Mouse (Mus musculus): ENCODE data around the gene Ctsf.
"Not testable (repeated sequence)": the region's sequence is repeated elsewhere in the genome, so short reads cannot be mapped to it uniquely, and the experiment has no call there.

Gene Ctsf

GRCm38 (mm10) chr19:4854552-4855469 lies at the start of gene Ctsf:
TSS of gene Ctsf (plus strand) at chr19:4855130.
- DNase-seq (ENCODE audit: low spot score) = peak; percentile 87

GRCm38 (mm10) chr19:4810309-4810708 lies 44.6 kb upstream of the Ctsf start:
- DNase-seq (ENCODE audit: low spot score) = no peak

- DNase-seq (ENCODE audit: low spot score) = no peak
These were observed 44.2 kb upstream of the Ctsf start for GRCm38 (mm10) chr19:4810746-4811062.

- DNase-seq (ENCODE audit: low spot score) = peak; percentile 99
These were observed 43.6 kb upstream of the Ctsf start, which contains the start of the genes Gm21992 and Rbm14 for GRCm38 (mm10) chr19:4811063-4811908. TSS of gene Gm21992 (minus strand) at chr19:4811612. TSS of gene Rbm14 (minus strand) at chr19:4811634.

- DNase-seq (ENCODE audit: low spot score) = no peak
These were observed 43.1 kb upstream of the Ctsf start for GRCm38 (mm10) chr19:4811909-4812242.

GRCm38 (mm10) chr19:4812334-4812949 lies 42.5 kb upstream of the Ctsf start:
- DNase-seq (ENCODE audit: low spot score) = not testable (repeated sequence)

GRCm38 (mm10) chr19:4813015-4813414 lies 41.9 kb upstream of the Ctsf start:
- DNase-seq (ENCODE audit: low spot score) = peak; percentile 70

GRCm38 (mm10) chr19:4817182-4817835 lies 37.6 kb upstream of the Ctsf start:
- DNase-seq (ENCODE audit: low spot score) = no peak

GRCm38 (mm10) chr19:4820678-4821303 lies 34.1 kb upstream of the Ctsf start:
- DNase-seq (ENCODE audit: low spot score) = peak; percentile 68

- DNase-seq (ENCODE audit: low spot score) = no peak
These were observed 26.4 kb upstream of the Ctsf start for GRCm38 (mm10) chr19:4828444-4829114.

- DNase-seq (ENCODE audit: low spot score) = no peak
These were observed 25.8 kb upstream of the Ctsf start for GRCm38 (mm10) chr19:4829156-4829555.

GRCm38 (mm10) chr19:4833977-4834376 lies 21.0 kb upstream of the Ctsf start:
- DNase-seq (ENCODE audit: low spot score) = peak; percentile 41

- DNase-seq (ENCODE audit: low spot score) = no peak
These were observed 18.8 kb upstream of the Ctsf start for GRCm38 (mm10) chr19:4836096-4836495.

- DNase-seq (ENCODE audit: low spot score) = no peak
These were observed 17.9 kb upstream of the Ctsf start for GRCm38 (mm10) chr19:4837049-4837448.

GRCm38 (mm10) chr19:4838526-4839140 lies 16.3 kb upstream of the Ctsf start:
- no peak for DNase-seq (ENCODE audit: low spot score)

- peak; percentile 95 for DNase-seq (ENCODE audit: low spot score)
These were observed 15.8 kb upstream of the Ctsf start, which contains the start of the genes Ccs and Ccdc87 for GRCm38 (mm10) chr19:4839149-4839548. TSS of gene Ccs (minus strand) at chr19:4839332. TSS of gene Ccdc87 (plus strand) at chr19:4839366.

- no peak for DNase-seq (ENCODE audit: low spot score)
These were observed 14.1 kb upstream of the Ctsf start for GRCm38 (mm10) chr19:4840848-4841247.

GRCm38 (mm10) chr19:4842611-4843010 lies 12.3 kb upstream of the Ctsf start:
- no peak for DNase-seq (ENCODE audit: low spot score)

GRCm38 (mm10) chr19:4845846-4846245 lies 9.1 kb upstream of the Ctsf start:
- no peak for DNase-seq (ENCODE audit: low spot score)

- no peak for DNase-seq (ENCODE audit: low spot score)
These were observed 7.4 kb upstream of the Ctsf start for GRCm38 (mm10) chr19:4847490-4847889.

Data from testis, postnatal 14 days (tissue).